Mouse (Mus musculus) adrenal gland, postnatal 14 days (tissue): ENCODE results near the gene Tbc1d8. TPM values are rescaled to one million over a fixed set of nuclear protein-coding genes. Genes with fewer than 3 reads are reported as not detected.

ENCODE experiments used
- DNase-seq: peaks from one replicate; pipeline ENCODE4 v3.0.0; 2021; ENCODE audit warnings: mixed read lengths
- total RNA-seq: library from RNA; stranded (reverse); gene quantifications from 2 replicates; pipeline ENCODE4 v1.2.3, GENCODE M21; 2021

The Tbc1d8 gene
- total RNA-seq, 1 experiment from 2014 or later: 9.3 TPM

DNA sequence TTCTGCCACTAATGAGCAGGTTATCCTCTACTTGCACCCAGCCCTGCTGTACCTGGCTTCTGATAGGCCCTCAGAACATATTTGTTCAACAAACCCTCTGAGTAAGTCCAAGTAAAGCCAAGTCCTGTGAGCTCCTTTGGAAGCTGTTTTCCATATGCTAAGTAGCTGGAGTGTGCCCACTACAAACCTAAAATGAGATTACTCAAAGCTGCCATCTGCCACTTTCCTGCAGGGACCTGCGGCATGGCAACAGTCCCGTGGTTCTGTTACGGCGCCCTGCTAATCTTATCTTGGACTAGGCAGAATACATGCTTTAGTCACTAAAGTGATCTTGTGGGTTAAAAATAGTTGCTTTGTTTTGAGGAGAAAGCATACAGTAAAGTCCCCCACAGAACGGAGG is 32.4 kb downstream of the Tbc1d8 start:
- DNase-seq: no peak

- no peak for DNase-seq
Observed at GRCm38 (mm10) chr1:39445303-39446050, 33.1 kb downstream of the Tbc1d8 start.

GRCm38 (mm10) chr1:39443764-39444163 is 34.8 kb downstream of the Tbc1d8 start:
- no peak for DNase-seq

- no peak for DNase-seq
Observed at GRCm38 (mm10) chr1:39441686-39442085, 36.9 kb downstream of the Tbc1d8 start.

DNA sequence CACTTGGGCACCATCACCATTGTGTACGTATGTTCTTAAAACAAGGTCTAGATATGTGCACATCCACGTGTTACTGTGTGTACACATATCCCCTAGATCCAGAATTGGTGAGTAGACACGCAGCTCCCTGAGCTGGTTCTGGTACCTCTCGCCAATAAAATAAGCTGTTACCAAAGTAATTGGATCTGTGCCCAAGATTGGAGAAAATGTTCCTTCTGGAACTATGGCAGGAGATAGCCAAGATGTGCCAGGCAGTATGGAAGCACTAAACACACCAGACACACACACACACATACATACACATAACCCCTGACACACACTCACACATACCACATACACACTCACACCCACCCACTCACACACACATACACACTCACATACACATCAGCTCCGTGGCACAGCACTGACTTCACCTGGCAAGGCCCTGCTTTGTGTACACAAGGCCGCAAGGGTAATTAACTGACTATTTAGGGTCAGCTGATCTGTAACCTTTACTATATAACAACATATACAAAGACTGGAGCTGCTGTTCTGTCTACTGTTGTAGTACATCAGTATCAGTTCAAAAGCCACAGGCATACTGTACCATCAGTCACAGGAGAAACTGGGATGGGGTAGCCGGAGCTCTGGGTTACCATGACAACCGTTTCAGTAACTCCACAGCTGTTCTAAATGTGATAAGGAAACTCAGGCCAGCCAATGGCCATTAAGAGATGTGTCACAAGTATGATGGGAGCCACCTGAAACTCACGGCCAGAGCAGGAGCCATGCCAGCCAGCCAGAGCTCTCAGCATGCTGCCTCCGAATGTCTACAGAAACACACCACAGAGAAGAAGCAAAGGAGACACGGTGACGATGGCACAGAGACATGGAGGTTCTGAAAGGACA is 38.6 kb downstream of the Tbc1d8 start:
- DNase-seq: no peak

DNA sequence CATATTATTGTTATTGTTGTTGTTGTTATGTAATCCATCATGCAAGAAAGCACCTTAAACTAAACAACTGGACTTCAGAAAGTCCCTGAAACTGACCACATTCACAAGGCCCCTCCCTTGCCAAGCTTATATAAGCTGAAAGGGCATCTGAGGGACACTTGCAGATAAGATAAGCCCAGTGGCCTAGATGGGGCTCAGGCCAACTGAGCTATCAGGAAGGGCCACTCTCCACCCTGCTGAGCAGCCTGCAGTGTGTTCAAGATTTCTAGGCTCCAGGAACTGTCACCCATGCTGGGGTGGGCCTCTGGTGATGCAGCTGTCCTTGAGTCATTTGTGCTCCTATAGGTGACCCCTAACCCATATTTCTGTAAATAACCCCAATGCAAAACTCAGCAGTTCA is 39.9 kb downstream of the Tbc1d8 start:
- DNase-seq: no peak

GRCm38 (mm10) chr1:39434264-39434663 is 44.3 kb downstream of the Tbc1d8 start:
- no peak for DNase-seq

- no peak for DNase-seq
Observed at GRCm38 (mm10) chr1:39430020-39430419, 48.5 kb downstream of the Tbc1d8 start.

GRCm38 (mm10) chr1:39429015-39429414 is 49.5 kb downstream of the Tbc1d8 start:
- no peak for DNase-seq

DNA sequence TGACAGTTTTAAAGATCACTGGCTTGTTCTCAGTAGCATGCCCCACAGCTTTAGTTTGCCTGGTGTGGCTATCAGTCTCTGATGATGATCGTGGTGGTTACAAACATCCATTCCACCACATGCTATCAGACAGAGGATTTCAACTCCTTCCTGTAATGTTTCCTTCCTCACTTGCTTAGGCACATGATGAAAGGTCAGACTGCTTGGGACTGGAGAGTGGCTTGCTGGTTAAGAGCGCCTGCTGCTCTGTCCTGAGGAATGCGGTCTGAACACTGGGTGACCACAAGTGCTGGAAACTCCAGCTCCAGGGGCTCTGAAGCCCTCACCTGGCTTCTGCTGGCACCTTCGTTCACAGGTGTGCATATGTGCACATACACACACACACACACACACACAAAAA is 50.3 kb downstream of the Tbc1d8 start:
- no peak for DNase-seq

- DNase-seq: no peak
Observed at GRCm38 (mm10) chr1:39425497-39425896, 53.1 kb downstream of the Tbc1d8 start.

DNA sequence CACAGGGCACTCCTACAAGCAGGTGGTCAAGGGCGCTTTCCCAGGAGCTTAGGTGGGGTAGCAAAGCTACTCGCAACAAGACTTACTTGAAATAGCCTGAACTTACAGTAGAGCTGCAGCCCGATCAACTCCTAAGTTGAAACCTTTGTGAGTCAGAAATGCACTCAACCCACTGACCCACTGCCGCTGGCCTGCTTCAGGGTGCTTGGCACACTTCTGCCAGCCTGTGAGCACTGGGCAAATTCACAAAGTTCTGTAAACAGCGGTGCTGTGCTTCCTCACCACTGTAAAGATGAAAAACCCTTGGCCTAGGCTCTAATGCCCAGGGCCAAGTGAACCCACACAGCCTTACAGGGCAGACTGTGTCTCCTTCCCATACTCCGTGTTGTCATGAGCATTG is 57.6 kb downstream of the Tbc1d8 start:
- no peak for DNase-seq

DNA sequence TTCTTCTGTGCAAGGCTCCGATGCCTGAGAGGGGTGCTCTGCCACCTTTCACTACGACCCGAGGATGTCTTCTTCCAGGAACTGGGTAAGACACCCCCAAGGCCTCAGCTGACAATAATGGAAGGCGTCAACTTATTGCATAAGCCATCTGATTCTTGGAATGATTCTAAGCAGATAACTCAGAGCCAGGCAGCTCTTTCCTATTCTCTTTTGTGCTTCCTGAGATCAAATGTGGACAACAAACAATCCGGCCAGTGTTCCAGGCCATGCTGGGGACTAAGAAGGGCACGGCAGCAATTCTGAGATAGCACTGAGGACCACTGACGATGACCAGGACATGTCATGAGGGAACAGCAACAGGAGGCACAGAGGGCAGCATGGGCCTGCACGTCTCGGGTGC is 59.7 kb downstream of the Tbc1d8 start:
- no peak for DNase-seq

DNA sequence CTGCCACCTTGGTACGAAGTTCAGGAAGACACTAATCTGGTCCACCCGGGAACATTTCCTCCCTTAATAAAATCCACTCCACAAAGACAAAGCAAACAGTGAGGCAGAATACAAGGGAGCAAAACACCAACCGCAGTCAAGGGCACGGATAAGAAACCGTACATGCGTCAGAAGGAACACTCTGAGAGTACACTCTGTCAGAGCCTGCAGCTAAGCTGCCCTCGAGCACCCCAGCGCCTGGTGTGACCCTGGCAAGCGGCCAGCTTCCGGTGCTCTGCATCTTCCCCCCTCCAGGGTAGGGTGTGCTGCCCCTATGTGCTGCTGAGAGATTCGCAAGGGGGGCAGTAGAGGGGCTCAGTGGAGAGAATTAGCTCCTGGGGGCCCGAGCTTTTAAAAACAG is 60.7 kb downstream of the Tbc1d8 start:
- peak; percentile 86 for DNase-seq

DNA sequence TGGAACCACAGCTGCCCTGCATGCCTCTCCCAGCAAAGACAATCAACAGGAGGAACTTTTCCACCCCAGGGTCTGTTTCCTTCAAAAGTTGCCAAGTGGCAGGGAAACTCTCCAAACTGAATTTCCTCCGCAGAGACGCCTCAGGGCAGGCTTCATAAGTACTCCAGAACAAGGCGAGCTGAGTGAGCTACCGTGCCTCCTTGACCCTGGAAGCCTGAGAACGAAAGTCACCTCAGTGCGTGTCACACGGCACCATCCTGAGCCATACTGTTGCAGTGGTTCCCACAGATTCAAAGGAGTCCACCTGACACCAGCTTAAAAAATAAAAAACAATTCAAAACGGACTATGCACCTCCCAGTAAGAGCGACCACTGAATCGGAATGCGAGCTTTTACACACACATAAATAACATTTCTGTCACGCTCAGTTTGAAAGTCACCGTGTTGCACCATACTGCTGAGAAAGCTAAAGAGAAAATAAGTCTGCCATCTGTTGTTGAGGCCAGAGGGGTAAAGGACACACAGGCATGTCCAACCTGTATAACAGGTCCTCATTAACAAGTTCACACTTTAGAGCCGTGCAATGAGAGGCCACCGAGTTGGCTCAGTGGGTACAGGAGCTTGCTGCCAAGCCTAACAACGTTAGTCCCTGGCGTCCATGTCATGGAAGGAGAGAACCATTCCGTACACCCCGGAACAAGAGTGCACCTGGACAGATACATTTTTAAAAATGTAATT is 68.3 kb downstream of the Tbc1d8 start:
- no peak for DNase-seq

GRCm38 (mm10) chr1:39408668-39409067 is 69.9 kb downstream of the Tbc1d8 start:
- DNase-seq: no peak

GRCm38 (mm10) chr1:39408123-39408522 is 70.4 kb downstream of the Tbc1d8 start:
- no peak for DNase-seq

DNA sequence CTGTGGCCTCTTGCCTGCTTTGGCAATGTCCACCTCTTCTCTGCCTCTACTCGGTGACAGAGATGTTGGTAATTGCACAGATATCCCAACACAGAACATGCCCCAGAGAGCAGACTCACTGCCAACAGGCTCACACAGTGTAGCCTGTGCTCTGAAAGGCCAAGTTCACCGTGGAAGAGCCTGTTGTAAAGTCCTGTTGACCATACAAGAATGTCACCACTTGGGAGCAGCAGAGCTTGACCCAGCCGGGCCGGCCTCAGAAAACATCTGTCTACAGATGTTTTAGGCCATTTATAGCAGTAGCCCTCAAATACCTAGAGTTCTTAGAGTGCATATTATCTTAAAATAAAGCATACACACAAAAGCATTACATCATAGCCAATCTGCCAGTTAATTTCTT is 71.4 kb downstream of the Tbc1d8 start:
- DNase-seq: peak; percentile 35

DNA sequence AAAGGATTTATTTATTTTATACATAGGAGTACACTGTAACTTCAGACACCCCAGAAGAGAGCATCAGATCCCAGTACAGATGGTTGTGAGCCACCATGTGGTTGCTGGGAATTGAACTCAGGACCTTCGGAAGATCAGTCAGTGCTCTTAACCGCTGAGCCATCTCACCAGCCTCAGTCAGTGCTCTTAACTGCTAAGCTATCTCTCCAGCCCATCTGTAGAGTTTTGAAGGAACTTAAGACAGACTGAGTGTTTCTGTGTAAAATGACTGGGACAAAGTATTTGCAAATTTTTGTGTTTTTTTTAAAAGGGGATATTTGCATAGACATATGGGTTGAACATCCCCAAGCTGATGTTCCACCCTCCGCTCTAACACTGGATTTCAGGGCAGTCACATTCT is 78.4 kb downstream of the Tbc1d8 start:
- no peak for DNase-seq

DNA sequence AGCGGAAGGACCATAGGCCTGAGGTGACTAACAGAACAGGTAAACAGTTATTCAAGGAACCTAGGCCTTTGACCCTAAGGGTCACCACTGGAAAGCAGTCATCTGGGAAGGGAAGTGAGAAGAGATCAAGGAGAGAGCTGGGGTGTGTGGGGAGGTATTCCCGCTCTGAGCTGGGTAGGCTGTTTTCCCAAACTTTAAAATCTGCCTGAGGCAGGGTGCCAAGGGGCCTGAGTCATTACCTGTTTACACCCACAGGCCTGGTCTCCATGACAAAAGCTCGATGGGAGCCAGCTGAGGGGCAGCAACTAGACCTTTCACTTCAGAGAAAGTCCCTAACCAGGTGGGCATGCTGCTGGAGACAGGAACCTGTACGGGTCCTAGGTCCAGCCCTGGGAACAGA is 79.3 kb downstream of the Tbc1d8 start:
- peak; percentile 54 for DNase-seq

DNA sequence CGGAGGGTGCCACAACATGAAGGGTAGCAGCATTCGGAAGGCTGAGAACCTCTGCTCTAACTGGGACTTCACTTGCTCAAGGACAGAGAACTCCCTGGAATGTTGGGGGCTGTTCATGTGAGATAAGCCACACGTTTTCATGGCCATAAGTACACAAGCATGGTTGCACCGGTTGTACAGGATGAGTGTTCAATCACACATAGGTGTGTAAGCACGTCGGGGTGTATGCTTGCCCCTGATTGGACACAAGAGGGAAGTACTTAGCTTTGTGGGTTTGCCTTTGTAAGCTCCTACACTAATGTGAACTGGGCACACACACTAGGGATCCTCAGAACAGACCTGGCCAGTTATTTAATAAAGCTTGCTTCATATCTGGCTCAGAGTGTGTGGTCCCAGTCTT is 80.3 kb downstream of the Tbc1d8 start:
- no peak for DNase-seq

DNA sequence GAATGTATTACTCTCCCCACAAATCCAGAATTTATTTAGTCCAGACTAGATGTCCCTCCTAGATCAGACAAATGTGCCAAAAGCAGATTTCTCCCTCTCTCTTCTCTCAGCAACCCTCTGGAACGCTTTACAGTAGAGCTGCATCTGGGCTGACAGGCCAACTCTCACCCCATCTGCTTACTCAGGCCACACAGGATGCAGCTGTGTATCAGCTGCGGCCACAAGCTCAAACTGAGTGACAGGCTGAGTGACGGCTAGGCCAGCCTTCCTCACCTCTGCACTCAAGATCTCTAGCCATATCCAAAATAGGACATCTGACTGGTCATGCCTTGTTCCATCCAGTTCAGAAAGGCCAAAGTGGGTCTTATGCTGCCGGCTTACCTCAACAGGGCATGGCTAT is 82.2 kb downstream of the Tbc1d8 start:
- DNase-seq: no peak

DNA sequence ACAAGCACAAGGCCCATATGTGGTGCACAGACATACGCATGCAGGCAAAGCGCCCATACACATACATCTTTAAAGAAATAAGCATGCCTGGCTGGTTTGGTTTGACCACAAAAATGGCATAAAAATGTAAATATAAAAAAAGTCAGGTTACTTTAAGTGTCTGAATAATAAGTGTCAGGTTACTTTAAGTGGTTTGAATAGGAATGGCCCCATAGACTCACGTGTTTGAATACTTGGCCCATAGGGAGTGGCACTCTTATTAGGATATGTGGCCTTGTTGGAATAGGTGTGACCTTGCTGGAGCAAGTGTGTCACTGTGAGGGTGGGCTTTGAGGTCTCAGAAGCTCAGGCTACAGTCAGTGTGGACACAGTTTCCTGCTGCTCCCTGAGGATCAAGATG is 83.9 kb downstream of the Tbc1d8 start:
- no peak for DNase-seq
